Mouse (Mus musculus) ES-E14 (cell line): ENCODE measurements around the gene Per1.

Source experiments
- CHD2 ChIP-seq: IDR thresholded peaks from 2 replicates; pipeline ENCODE4 v1.6.1; 2014; ENCODE audit warnings: mild to moderate bottlenecking, low read depth, low read length, inconsistent platforms
- HCFC1 ChIP-seq: IDR thresholded peaks from 2 replicates; pipeline ENCODE4 v1.6.1; 2012; ENCODE audit warnings: low read length, inconsistent platforms, borderline replicate concordance; ENCODE audit not compliant: insufficient read depth
- MAFK ChIP-seq: IDR thresholded peaks from 2 replicates; pipeline ENCODE4 v1.6.1; 2014; ENCODE audit warnings: mild to moderate bottlenecking, low read depth, low read length, inconsistent platforms; ENCODE audit not compliant: insufficient read depth
- ZC3H11A ChIP-seq: IDR thresholded peaks from 2 replicates; pipeline ENCODE4 v1.6.1; 2012; ENCODE audit warnings: low read depth, mild to moderate bottlenecking, inconsistent platforms, low read length, borderline replicate concordance
- ZNF384 ChIP-seq: IDR thresholded peaks from 2 replicates; pipeline ENCODE4 v1.6.1; 2012; ENCODE audit warnings: low read depth, low read length, inconsistent platforms

GRCm38 (mm10) chr11:69092871-69093270, 2.1 kb upstream of the Per1 start:
- TF ChIP-seq HCFC1: no peak
- no peak for TF ChIP-seq CHD2
- TF ChIP-seq ZC3H11A: no peak
- TF ChIP-seq MAFK: no peak
- no peak for TF ChIP-seq ZNF384
